Mouse (Mus musculus): ENCODE measurements around the gene Glcci1.

DNA sequence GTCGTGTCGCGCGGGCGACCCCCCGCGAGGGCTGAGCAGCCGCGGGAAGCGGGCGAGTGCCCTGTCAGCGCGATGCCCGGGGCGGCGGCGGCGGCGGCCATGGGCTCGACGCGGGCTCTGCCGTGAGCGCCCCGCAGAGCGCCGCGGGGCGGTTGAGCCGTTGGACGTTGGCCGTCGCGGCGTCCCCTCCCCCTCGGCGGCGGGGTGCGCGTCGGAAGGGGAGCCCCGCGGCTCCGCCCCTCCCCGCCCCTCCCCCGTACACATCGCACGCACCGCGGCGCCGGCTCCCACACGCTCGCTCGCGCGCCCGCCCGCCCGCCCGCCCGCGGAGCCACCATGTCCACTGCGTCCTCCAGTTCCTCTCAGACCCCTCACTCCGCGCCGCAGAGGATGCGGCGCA, at the start of gene Glcci1:
- TF ChIP-seq ZNF384 (IDR thresholded peaks at IDR 0.05; ENCODE audit: low read depth, low read length) (no peak), ZC3H11A (IDR thresholded peaks at IDR 0.05; ENCODE audit: borderline replicate concordance, low read depth, low read length) (no peak), CHD2 (IDR thresholded peaks at IDR 0.05; ENCODE audit: low read depth, low read length) (no peak), MAFK (IDR thresholded peaks at IDR 0.05; ENCODE audit: insufficient read depth, low read depth, low read length) (no peak), HCFC1 (IDR thresholded peaks at IDR 0.05; ENCODE audit: borderline replicate concordance, insufficient read depth, low read length) (no peak)
